In the genomic region with DNA sequence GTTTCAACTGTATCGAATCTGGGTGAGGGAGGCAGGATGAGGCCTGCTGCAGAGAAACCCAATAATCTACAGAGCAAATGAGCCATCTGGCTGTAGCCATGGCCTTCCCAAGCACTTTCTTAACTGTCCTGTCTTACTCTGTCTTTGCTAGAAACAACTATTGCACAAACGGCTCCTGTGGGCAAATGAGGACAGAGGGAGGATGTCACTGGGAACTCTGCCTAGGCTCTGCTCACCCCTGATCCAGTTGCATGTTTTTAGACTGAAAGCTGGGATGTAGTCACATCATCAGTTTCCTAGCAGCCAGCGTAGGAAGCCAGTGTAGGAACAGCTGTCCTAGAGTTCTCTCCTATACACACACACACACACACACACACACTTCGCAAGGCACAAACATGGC, we compare ENCODE assay signal across 11 mouse cellular contexts.
"Had no signal": no experiment of that assay in that cellular context is flagged by ENCODE, and none has a peak within 500 bp of the region (broad histone marks: within the 10 kb centered on the region; RNA-seq: fewer than 3 reads in every experiment).

No protein-coding gene starts in this region.

- DNase-seq: kidney, postnatal 10 days; kidney, postnatal 4 days; liver; liver, embryonic 13.5 days; liver, postnatal 0 days; thymus, postnatal 36 days had no signal

- H3K4me1 ChIP-seq: limb, embryonic 12.5 days; liver, embryonic 13.5 days; midbrain, embryonic 12.5 days had no signal

- H3K9me3 ChIP-seq: limb, embryonic 12.5 days; liver, embryonic 13.5 days; midbrain, embryonic 12.5 days had no signal

- ATAC-seq: liver, postnatal 0 days; midbrain, embryonic 16.5 days had no signal

- H3K27ac ChIP-seq: layer of hippocampus, adult 2 months; limb, embryonic 12.5 days; liver, embryonic 13.5 days; macrophage; midbrain, embryonic 12.5 days had no signal

- H3K4me3 ChIP-seq: layer of hippocampus, adult 2 months; limb, embryonic 12.5 days; liver, embryonic 13.5 days; midbrain, embryonic 12.5 days had no signal

- H3K27me3 ChIP-seq: limb, embryonic 12.5 days; liver, embryonic 13.5 days; midbrain, embryonic 12.5 days had no signal

- H3K4me2 ChIP-seq: limb, embryonic 12.5 days; liver, embryonic 13.5 days; midbrain, embryonic 12.5 days had no signal

- H3K36me3 ChIP-seq: limb, embryonic 12.5 days; liver, embryonic 13.5 days; midbrain, embryonic 12.5 days had no signal

- H3K9ac ChIP-seq: limb, embryonic 12.5 days; liver, embryonic 13.5 days; liver, postnatal 0 days; midbrain, embryonic 12.5 days had no signal
